Comparison of ENCODE assay signal across 15 mouse cellular contexts in genomic region chr6:122382046-122382445, GRCm38 (mm10). TPM values are rescaled to one million over a fixed set of nuclear protein-coding genes. Genes with fewer than 3 reads are reported as not detected.
A peak's percentile ranks its signal among the peaks of the same experiment; 100 is the strongest.
DNase-seq lines count a peak whose midpoint lies in the region.
"Had no signal": no experiment of that assay in that cellular context is flagged by ENCODE, and none has a peak within 500 bp of the region (broad histone marks: within the 10 kb centered on the region; RNA-seq: fewer than 3 reads in every experiment).

No protein-coding gene starts in this region.

- no peaks in the 10 kb centered on the region for H3K4me1 ChIP-seq in heart, embryonic 10.5 days
- H3K4me1 ChIP-seq: embryonic facial prominence, embryonic 12.5 days; heart, embryonic 13.5 days; hindbrain, embryonic 15.5 days had no signal

- no peaks in the 10 kb centered on the region for H3K36me3 ChIP-seq in heart, embryonic 10.5 days
- H3K36me3 ChIP-seq: embryonic facial prominence, embryonic 12.5 days; heart, embryonic 13.5 days; hindbrain, embryonic 15.5 days had no signal

- no peaks in the 10 kb centered on the region for H3K9me3 ChIP-seq in heart, embryonic 10.5 days
- H3K9me3 ChIP-seq: embryonic facial prominence, embryonic 12.5 days; heart, embryonic 13.5 days; hindbrain, embryonic 15.5 days had no signal

- no peak overlapping the region for H3K4me3 ChIP-seq in heart, embryonic 10.5 days
- H3K4me3 ChIP-seq: embryonic facial prominence, embryonic 12.5 days; heart, embryonic 13.5 days; hindbrain, embryonic 15.5 days had no signal

- H3K27me3 ChIP-seq in heart, embryonic 10.5 days (ENCODE audit: insufficient read depth, poor library complexity, severe bottlenecking): peaks cover 10% of the 10 kb centered on the region; the same call in 1 of the 2 replicates
- H3K27me3 ChIP-seq: embryonic facial prominence, embryonic 12.5 days; hindbrain, embryonic 15.5 days had no signal

- DNase-seq in heart, adult 11 months: peak; percentile 25
- no peak for DNase-seq in heart, embryonic 10.5 days (ENCODE audit: low spot score)
- peak; percentile 2 for DNase-seq in brain, adult 2 months (ENCODE audit: low read depth, low spot score)
- peak; percentile 46 for DNase-seq in hindlimb bud, embryonic 11.5 days (ENCODE audit: extremely low spot score, low read depth, low spot score)
- no peak for DNase-seq in adrenal gland, postnatal 25 days
- no peak for DNase-seq in layer of hippocampus, adult 11-12 months (ENCODE audit: low spot score)
- DNase-seq in kidney, postnatal 10 days: no peak
- DNase-seq: adrenal gland, adult 8-10 months; cerebellum, adult 18-20 months; cerebellum, postnatal 10 days; gastrocnemius, postnatal 14 days; heart, postnatal 36 days had no signal

- 81% methylated on average over 8 of the region's 8 CpGs for WGBS in heart, embryonic 10.5 days

- H3K27ac ChIP-seq in heart, embryonic 10.5 days: no peak overlapping the region
- H3K27ac ChIP-seq: embryonic facial prominence, embryonic 12.5 days; heart, embryonic 13.5 days; hindbrain, embryonic 15.5 days had no signal

RNA-seq across cellular contexts. Expression of gene Phc1, which starts 41.7 kb away (rescaled TPM):
- polyA plus RNA-seq in heart, embryonic 10.5 days (2016; fragmentation: Nextera tagmentation; extraction: Ambion mirVana): 15.9 and 21.8 TPM in 2 replicates
- 17.9 and 29.8 TPM in 2 replicates for total RNA-seq in adrenal gland, postnatal 25 days (2021)

Comparison
In these comparisons a context has a peak if more than half of its experiments do, and no peak if none do; other contexts are left out.
1. DNase-seq: peak in heart, adult 11 months (single experiment), brain, adult 2 months (single experiment) and hindlimb bud, embryonic 11.5 days (single experiment); none in heart, embryonic 10.5 days (single experiment), adrenal gland, postnatal 25 days (single experiment), layer of hippocampus, adult 11-12 months (single experiment) and kidney, postnatal 10 days (single experiment).